Comparison of ENCODE assay signal across 8 mouse cellular contexts in genomic region chr1:87041119-87041518, GRCm38 (mm10). TPM values are rescaled to one million over a fixed set of nuclear protein-coding genes. Genes with fewer than 3 reads are reported as not detected.
DNase-seq lines count a peak whose midpoint lies in the region; ATAC-seq lines count a peak whose summit lies in the region.

No protein-coding gene starts in this region.

- H3K4me1 ChIP-seq in embryonic facial prominence, embryonic 10.5 days, result peaks cover 21% of the 10 kb centered on the region

- peak; percentile 16 to 45 for DNase-seq in CD8-positive naive resting alpha-beta T cell, adult 2 months (ENCODE audit: low read depth in 2 of 2, low spot score in 2 of 2)
- DNase-seq in adrenal gland, adult (ENCODE audit: inconsistent age in 2 of 2, low spot score in 1 of 2), result peak; percentile 70 to 93
- DNase-seq in embryonic facial prominence, embryonic 10.5 days (ENCODE audit: low spot score), result peak; percentile 75
- peak; percentile 25 to 51 for DNase-seq in heart, adult 9 months (ENCODE audit: low spot score in 2 of 2)
- DNase-seq in layer of hippocampus, postnatal 14 days (ENCODE audit: low spot score in 2 of 2), result peak; percentile 53 to 64
- peak; percentile 22 to 37 for DNase-seq in right cerebral cortex, postnatal 36 days (ENCODE audit: low spot score in 2 of 2)

- H3K36me3 ChIP-seq in embryonic facial prominence, embryonic 10.5 days (replicated peaks), result peaks cover 14% of the 10 kb centered on the region

- no peaks in the 10 kb centered on the region for H3K27me3 ChIP-seq in embryonic facial prominence, embryonic 10.5 days (replicated peaks; ENCODE audit: low read depth, poor library complexity, severe bottlenecking)

- 35% methylated on average over 3 of the region's 3 CpGs for WGBS in embryonic facial prominence, embryonic 10.5 days

- peak; percentile 47; the same call in 1 of the 2 replicates for ATAC-seq in megakaryocyte, adult 5-6 weeks (ENCODE audit: poor library complexity, severe bottlenecking)
- no peak for ATAC-seq in erythroid progenitor cell, adult 5-6 weeks (replicated peaks; ENCODE audit: low FRiP score, poor library complexity, severe bottlenecking)

- no peaks in the 10 kb centered on the region for H3K9me3 ChIP-seq in embryonic facial prominence, embryonic 10.5 days

- H3K27ac ChIP-seq in embryonic facial prominence, embryonic 10.5 days (replicated peaks), result no peak overlapping the region

- no peak overlapping the region for H3K4me3 ChIP-seq in embryonic facial prominence, embryonic 10.5 days

RNA-seq across cellular contexts. Expression of gene Alppl2, which starts 48.6 kb away (rescaled TPM):
- not detected in 2 replicates for polyA plus RNA-seq in embryonic facial prominence, embryonic 10.5 days (2016; fragmentation: Nextera tagmentation; extraction: Ambion mirVana)
- not detected for total RNA-seq in layer of hippocampus, postnatal 14 days (2021)
- not detected in 2 replicates for total RNA-seq in megakaryocyte, adult 5-6 weeks (2015)
- total RNA-seq in megakaryocyte, adult 5-6 weeks (2017), result not detected in 2 replicates
- not detected in 2 replicates for total RNA-seq in erythroid progenitor cell, adult 5-6 weeks (2015; ENCODE audit: low replicate concordance)
- not detected in 2 replicates for total RNA-seq in erythroid progenitor cell, adult 5-6 weeks (2017; ENCODE audit: low replicate concordance)

Comparison
In these comparisons a context has a peak if more than half of its experiments do, and no peak if none do; other contexts are left out.
1. DNase-seq: peak in every context shown above with its lines; median percentile 82 in adrenal gland, adult; 75 in embryonic facial prominence, embryonic 10.5 days; 58 in layer of hippocampus, postnatal 14 days; 38 in heart, adult 9 months; 30 in CD8-positive naive resting alpha-beta T cell, adult 2 months; 30 in right cerebral cortex, postnatal 36 days.